14 mouse cellular contexts compared by ENCODE assay signal in the genomic region with DNA sequence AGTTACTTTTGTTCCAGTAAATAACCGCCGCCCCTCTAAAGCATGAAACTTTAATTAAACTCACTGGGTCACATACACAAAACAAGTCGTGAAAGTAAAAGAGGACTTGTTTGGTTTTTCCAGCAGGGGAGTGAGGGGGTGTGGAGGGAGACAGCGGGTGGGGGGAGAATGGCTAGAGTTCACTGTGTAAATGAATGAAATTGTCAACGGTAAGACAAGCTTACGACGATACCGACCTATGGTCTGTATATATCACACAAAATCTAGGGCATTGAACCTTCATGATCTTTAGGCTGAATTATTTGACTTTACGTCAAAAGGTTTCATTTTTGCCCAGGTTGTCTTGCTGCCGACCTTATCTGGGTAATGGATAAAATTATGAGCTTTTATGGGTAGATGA.
DNase-seq lines count a peak whose midpoint lies in the region; ATAC-seq lines count a peak whose summit lies in the region.
"Had no signal": no experiment of that assay in that cellular context is flagged by ENCODE, and none has a peak within 500 bp of the region (broad histone marks: within the 10 kb centered on the region; RNA-seq: fewer than 3 reads in every experiment).

No protein-coding gene starts in this region.

- no peak for DNase-seq in hindbrain, embryonic 10.5 days (ENCODE audit: low spot score)
- no peak for DNase-seq in embryonic facial prominence, embryonic 14.5 days (ENCODE audit: low spot score)
- DNase-seq in hindbrain, embryonic 14.5 days (ENCODE audit: low spot score) = no peak
- DNase-seq in MN1 (ENCODE audit: low spot score) (no peak), liver (no peak)
- DNase-seq in embryo, embryonic 9.5 days (ENCODE audit: extremely low spot score) = no peak
- DNase-seq: cerebellum, adult 18-20 months; heart, adult 18-20 months; heart, postnatal 14 days; kidney, adult 18-20 months; thymus, postnatal 14 days had no signal

- ATAC-seq in hindbrain, embryonic 12.5 days (ENCODE audit: low FRiP score) = no peak
- ATAC-seq in embryonic facial prominence, embryonic 14.5 days (ENCODE audit: low read depth) = no peak
- ATAC-seq in hindbrain, embryonic 14.5 days (ENCODE audit: low FRiP score) = no peak
- peak; percentile 37; the same call in 1 of the 2 replicates for ATAC-seq in midbrain, embryonic 13.5 days

- no peak overlapping the region for H3K9ac ChIP-seq in hindbrain, embryonic 12.5 days
- H3K9ac ChIP-seq in embryonic facial prominence, embryonic 14.5 days (ENCODE audit: low read depth, low read length) = no peak overlapping the region
- H3K9ac ChIP-seq in hindbrain, embryonic 14.5 days = no peak overlapping the region
- H3K9ac ChIP-seq in midbrain, embryonic 13.5 days (replicated peaks) = no peak overlapping the region
- H3K9ac ChIP-seq: lung, embryonic 15.5 days had no signal

- H3K9me3 ChIP-seq in hindbrain, embryonic 12.5 days (replicated peaks) = no peaks in the 10 kb centered on the region
- no peaks in the 10 kb centered on the region for H3K9me3 ChIP-seq in hindbrain, embryonic 10.5 days
- no peaks in the 10 kb centered on the region for H3K9me3 ChIP-seq in embryonic facial prominence, embryonic 14.5 days (ENCODE audit: control insufficient read depth, low read length)
- no peaks in the 10 kb centered on the region for H3K9me3 ChIP-seq in hindbrain, embryonic 14.5 days (ENCODE audit: control insufficient read depth, low read length)
- no peaks in the 10 kb centered on the region for H3K9me3 ChIP-seq in midbrain, embryonic 13.5 days
- H3K9me3 ChIP-seq: lung, embryonic 15.5 days had no signal

- WGBS in hindbrain, embryonic 12.5 days = 38% methylated on average over 10 of the region's 10 CpGs
- 42% methylated on average over 10 of the region's 10 CpGs for WGBS in hindbrain, embryonic 10.5 days
- WGBS in embryonic facial prominence, embryonic 14.5 days = 47% methylated on average over 10 of the region's 10 CpGs
- WGBS in hindbrain, embryonic 14.5 days = 38% methylated on average over 10 of the region's 10 CpGs
- WGBS in midbrain, embryonic 13.5 days = 17% methylated on average over 10 of the region's 10 CpGs

- H3K27me3 ChIP-seq in hindbrain, embryonic 12.5 days = no peaks in the 10 kb centered on the region
- H3K27me3 ChIP-seq in hindbrain, embryonic 10.5 days (ENCODE audit: insufficient read depth, poor library complexity, severe bottlenecking) = no peaks in the 10 kb centered on the region
- H3K27me3 ChIP-seq in embryonic facial prominence, embryonic 14.5 days (replicated peaks; ENCODE audit: control insufficient read depth, insufficient read depth, low read length) = no peaks in the 10 kb centered on the region
- H3K27me3 ChIP-seq in hindbrain, embryonic 14.5 days (ENCODE audit: control insufficient read depth, insufficient read depth, low read length) = no peaks in the 10 kb centered on the region
- H3K27me3 ChIP-seq in midbrain, embryonic 13.5 days = no peaks in the 10 kb centered on the region
- H3K27me3 ChIP-seq: lung, embryonic 15.5 days had no signal

- H3K27ac ChIP-seq in hindbrain, embryonic 12.5 days = no peak overlapping the region
- H3K27ac ChIP-seq in hindbrain, embryonic 10.5 days = no peak overlapping the region
- no peak overlapping the region for H3K27ac ChIP-seq in embryonic facial prominence, embryonic 14.5 days (replicated peaks; ENCODE audit: low read depth, low read length)
- H3K27ac ChIP-seq in hindbrain, embryonic 14.5 days = no peak overlapping the region
- no peak overlapping the region for H3K27ac ChIP-seq in midbrain, embryonic 13.5 days
- H3K27ac ChIP-seq: lung, embryonic 15.5 days had no signal

- peak overlapping the region; percentile 39; the same call in 1 of the 2 replicates for H3K4me2 ChIP-seq in hindbrain, embryonic 12.5 days (replicated peaks)
- H3K4me2 ChIP-seq in embryonic facial prominence, embryonic 14.5 days (ENCODE audit: low read depth, low read length) = peak overlapping the region; percentile 21
- peak overlapping the region; percentile 42 for H3K4me2 ChIP-seq in hindbrain, embryonic 14.5 days (replicated peaks)
- peak overlapping the region; percentile 45 for H3K4me2 ChIP-seq in midbrain, embryonic 13.5 days (replicated peaks)
- H3K4me2 ChIP-seq: lung, embryonic 15.5 days had no signal

- no peaks in the 10 kb centered on the region for H3K36me3 ChIP-seq in hindbrain, embryonic 12.5 days
- H3K36me3 ChIP-seq in hindbrain, embryonic 10.5 days = no peaks in the 10 kb centered on the region
- H3K36me3 ChIP-seq in embryonic facial prominence, embryonic 14.5 days (ENCODE audit: control insufficient read depth, insufficient read depth, low read length) = no peaks in the 10 kb centered on the region
- no peaks in the 10 kb centered on the region for H3K36me3 ChIP-seq in hindbrain, embryonic 14.5 days (replicated peaks; ENCODE audit: control insufficient read depth, insufficient read depth)
- no peaks in the 10 kb centered on the region for H3K36me3 ChIP-seq in midbrain, embryonic 13.5 days
- H3K36me3 ChIP-seq: lung, embryonic 15.5 days had no signal

- H3K4me1 ChIP-seq in hindbrain, embryonic 12.5 days = peaks cover 2% of the 10 kb centered on the region; the same call in 1 of the 2 replicates
- H3K4me1 ChIP-seq in hindbrain, embryonic 10.5 days (replicated peaks) = peaks cover 15% of the 10 kb centered on the region
- no peaks in the 10 kb centered on the region for H3K4me1 ChIP-seq in embryonic facial prominence, embryonic 14.5 days (ENCODE audit: control insufficient read depth, insufficient read depth, low read length)
- peaks cover 12% of the 10 kb centered on the region; the same call in 1 of the 2 replicates for H3K4me1 ChIP-seq in hindbrain, embryonic 14.5 days (replicated peaks; ENCODE audit: control insufficient read depth, insufficient read depth, low read length)
- H3K4me1 ChIP-seq in midbrain, embryonic 13.5 days (replicated peaks) = peaks cover 18% of the 10 kb centered on the region

- no peak overlapping the region for H3K4me3 ChIP-seq in hindbrain, embryonic 12.5 days
- H3K4me3 ChIP-seq in hindbrain, embryonic 10.5 days = no peak overlapping the region
- H3K4me3 ChIP-seq in embryonic facial prominence, embryonic 14.5 days (ENCODE audit: low read depth, low read length) = no peak overlapping the region
- no peak overlapping the region for H3K4me3 ChIP-seq in hindbrain, embryonic 14.5 days (replicated peaks; ENCODE audit: low read length)
- H3K4me3 ChIP-seq in midbrain, embryonic 13.5 days (replicated peaks) = no peak overlapping the region
- H3K4me3 ChIP-seq: lung, embryonic 15.5 days had no signal
